Mouse (Mus musculus): Measurements from ENCODE around the gene P2rx7.

GRCm38 (mm10) chr5:122647256-122647924 lies 3.7 kb downstream of the P2rx7 start:
- no peak for TF ChIP-seq POLR2A (IDR thresholded peaks at IDR 0.05; ENCODE audit: borderline replicate concordance, extremely low read depth, insufficient read depth, insufficient read length, poor library complexity, severe bottlenecking)
- no peak for TF ChIP-seq CTCF (IDR thresholded peaks at IDR 0.05; ENCODE audit: borderline replicate concordance, extremely low read depth, insufficient read depth, insufficient read length)

Measured in brain, embryonic 14.5 days (tissue).